Mouse (Mus musculus): ENCODE results near the gene Ubtd1.

Gene Ubtd1

GRCm38 (mm10) chr19:41981595-41981927 is at the start of gene Ubtd1:
Ubtd1 (plus strand) TSS chr19:41981763.
- no peak for DNase-seq

GRCm38 (mm10) chr19:41932686-41933085 is 48.9 kb upstream of the Ubtd1 start:
- DNase-seq: no peak

DNA sequence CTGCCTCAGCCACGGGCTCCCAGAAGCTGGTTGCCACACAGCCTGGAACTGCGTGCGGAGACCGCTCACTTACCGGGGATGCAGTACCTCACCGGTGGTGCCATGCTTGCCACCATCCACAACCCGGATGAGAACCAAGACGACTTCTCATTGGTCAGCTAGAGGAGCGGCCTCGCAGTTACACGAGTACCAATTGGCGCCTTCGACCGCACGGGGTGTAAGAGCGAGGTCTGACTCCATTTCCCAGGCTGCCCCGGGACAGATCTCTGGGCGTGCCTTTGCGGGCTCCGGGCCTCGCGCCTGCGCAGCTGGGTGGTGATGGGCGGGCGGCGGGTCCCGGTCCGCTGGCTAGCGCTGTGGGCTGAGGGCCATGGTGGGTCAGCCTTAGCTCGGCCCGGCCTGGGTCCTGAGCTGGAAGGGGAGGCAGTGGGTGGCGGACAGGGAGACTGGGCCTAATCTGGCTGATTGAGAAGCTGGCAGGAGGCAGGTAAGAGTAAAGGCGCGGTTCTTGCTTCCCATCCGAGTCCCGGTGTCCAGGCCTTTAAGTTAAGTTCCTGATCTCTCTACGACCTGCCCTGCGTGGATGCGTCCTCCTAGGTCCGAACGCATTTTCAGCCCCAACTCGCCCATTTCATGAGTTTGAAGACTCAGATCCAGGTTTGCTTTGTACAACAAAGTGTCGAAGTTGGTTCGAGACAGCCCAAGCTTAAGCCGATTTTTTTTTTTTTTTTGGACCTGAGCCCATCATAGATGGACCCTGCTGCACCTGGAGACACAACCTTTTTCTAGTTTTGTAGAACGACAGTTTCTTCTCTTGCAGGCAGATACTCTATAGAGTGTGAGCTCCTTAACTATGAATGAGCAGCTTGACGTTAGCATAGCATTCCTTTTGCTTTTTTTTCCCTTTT is 48.1 kb upstream of the Ubtd1 start, which contains the start of the genes Exosc1 and Zdhhc16:
TSS of gene Exosc1 (minus strand) at position 245 of the 908 bp plus-strand sequence.
TSS of gene Zdhhc16 (plus strand) at position 302 of the 908 bp plus-strand sequence.
- peak; percentile 99 for DNase-seq

DNA sequence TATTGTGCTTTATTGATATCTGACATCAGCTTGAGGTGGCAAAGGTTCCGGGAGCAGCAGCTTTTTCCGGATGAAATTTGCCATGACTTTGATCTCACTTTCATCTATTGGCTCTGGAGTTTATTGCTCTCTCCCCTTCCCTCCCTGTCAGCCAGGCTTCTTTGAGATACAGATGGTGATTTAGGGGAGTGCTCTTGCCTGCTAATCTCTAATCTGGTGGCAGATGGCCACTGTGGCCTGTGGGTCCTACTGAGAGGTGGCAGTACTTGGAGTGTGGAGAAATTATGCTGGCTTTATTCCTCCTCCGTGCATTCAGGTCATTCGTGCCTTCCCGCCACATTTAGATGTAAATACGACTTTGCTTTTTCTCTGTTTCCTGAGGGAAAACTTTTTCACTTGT is 47.4 kb upstream of the Ubtd1 start:
- DNase-seq: no peak

GRCm38 (mm10) chr19:41935921-41936320 is 45.6 kb upstream of the Ubtd1 start:
- DNase-seq: no peak

DNA sequence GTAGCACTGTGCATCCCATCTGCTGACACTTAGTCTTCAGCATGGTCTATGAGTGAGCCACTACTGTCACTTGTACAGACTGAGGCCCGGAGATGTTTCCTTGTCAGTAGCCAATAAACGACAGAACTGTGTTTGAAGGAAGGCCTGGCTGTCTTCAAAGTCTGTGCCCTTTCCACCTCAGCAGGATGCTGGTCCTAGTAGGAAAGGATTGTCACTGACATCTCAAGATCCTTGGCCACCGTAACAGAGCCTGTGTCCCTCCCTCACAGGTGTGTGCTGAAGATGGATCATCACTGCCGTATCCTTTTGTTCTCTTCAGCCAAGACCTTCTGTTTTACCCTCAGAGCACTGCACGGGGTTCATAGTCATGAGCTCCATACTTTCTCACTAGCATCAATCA is 43.0 kb upstream of the Ubtd1 start:
- no peak for DNase-seq

DNA sequence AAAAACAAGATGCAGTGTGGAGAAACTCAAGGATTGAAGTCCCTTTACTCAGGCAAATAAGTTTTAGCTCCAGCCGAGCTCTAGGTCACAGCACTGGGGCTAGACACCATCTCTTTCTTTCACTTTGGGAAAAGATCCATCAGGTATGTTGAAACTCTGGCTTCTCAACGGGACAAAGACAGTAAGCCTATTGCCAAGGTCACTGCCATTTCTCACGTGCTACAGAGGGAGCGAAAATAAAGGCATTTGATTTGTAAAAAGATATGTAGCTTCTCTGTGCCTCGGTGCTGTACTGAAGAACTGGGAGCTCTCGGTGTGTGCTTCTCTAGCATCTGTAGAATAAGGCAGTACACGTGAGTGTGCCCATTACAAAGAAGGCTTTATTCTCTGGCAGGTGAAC is 37.7 kb upstream of the Ubtd1 start:
- no peak for DNase-seq

DNA sequence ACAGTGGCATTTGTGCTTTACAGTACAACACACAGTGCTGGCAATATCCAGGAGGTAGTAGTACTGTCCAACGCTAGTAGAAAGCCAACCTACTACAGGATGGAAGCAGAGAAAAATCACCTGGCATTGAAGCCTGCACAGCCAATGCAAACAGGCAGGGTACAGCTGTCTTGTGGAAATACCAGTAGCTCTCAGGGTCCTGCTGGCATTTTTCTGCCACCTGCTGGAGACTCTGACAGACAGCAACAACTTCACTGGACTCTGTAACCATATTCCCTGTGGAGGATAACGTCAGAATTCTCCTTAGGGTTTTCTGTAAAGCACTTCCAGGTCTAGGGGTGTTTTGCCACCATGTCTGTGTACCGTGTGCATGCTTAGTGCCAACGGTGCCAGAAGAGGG is 29.3 kb upstream of the Ubtd1 start:
- no peak for DNase-seq

DNA sequence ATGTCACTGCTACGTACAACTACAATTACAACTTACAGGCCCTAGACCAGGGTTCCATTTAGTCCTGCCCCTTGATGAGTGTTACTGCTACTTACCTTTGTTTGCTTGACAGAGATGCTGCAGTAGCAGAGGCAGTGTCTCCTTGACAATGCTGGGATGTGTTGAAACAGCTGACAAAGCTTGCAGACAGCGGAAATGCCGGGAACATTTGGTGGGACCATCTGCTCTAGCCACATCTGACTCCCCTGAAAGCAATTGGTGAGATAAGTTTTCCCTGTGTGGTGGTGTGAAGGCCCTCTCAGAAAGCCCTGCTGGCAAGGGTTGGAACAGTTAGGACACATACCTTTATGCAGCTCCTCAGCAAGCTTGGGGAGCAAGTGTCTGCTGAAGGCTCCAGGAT is 28.0 kb upstream of the Ubtd1 start:
- DNase-seq: no peak

GRCm38 (mm10) chr19:41969618-41970017 is 11.9 kb upstream of the Ubtd1 start:
- no peak for DNase-seq

DNA sequence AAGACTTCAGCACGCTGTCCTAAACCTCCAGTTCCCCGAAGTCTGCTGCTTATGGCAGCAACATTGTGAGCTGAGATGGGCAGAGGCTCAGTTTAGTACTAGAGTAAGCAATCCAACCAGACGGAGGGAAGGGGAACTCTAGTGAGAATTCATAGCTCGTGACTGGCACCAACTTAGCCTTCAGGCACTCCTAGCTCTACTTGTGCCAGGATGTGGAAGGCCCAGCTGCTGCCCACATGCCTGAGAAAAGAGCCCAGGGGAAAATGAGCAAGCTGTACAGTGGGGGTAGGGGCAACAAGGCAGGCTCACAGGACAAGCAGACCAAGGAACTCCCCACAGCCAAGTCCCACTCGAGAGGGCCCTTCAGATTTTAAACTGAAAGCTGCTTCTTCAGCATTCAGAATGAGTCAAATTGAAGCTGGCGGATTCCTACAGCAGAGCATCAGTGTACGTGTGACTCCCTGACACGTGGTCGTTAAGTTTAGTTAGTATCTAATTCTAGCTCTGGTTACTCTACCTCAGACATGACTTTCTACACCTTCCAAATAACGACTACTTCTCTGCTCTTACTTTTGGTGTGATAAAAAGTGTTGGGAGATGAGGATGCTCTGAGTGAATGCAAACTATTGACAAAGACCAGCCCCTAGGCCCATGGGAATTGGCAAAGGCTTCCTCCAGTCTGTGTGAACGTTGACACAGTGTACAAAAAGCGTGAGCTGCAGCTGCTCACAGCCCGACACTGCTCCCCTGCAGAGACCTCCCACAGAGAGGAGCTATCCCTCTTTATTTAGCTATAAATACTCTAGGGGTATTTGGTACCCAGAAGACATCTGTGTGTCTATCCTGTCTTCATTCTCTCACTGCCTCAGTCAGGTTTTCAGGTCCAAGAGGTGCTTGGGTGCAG is 7.4 kb upstream of the Ubtd1 start:
- no peak for DNase-seq

- DNase-seq: no peak
These were observed 1.1 kb upstream of the Ubtd1 start for GRCm38 (mm10) chr19:41980422-41980818.

DNA sequence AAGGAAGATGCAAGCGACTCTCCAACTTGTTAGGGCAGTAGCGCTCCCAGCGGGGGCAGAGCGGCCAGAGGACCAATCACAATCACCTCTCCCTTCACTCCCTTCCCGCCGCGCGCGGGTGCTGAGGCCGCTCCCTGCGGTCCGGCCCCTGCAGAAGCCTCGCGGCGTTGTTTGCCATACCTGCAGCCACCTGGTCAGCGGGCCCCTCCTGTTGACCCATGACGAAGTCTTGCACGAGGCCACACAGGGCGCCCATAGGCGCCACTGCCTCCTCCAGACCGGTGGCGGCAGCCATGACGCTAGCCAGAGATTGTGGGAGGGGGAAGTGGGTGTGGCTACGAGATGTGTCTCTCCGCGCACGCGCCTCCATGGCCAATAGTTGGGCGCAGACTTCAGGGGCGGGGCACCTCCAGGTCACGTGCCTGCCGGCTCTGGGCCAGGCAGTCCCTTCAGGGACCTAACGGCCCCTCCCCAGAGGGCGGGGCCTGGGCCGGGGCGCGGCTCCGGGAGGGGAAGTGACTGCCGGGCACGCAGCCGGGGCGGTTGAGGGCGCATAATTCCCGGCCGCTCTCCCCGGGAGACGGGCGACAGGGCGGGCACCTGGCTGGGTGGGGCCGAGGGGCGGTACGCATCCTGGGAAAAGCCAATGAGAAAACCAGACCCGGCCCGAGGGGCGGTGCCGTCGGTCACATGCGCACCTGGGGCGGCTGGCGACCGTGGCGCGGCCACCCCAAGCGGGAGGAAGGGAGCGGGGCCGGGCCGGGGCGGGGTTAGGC is 556 bp upstream of the Ubtd1 start, which contains the start of gene Mms19:
TSS of gene Mms19 (minus strand) at position 339 of the 776 bp plus-strand sequence.
- peak; percentile 99 for DNase-seq

DNA sequence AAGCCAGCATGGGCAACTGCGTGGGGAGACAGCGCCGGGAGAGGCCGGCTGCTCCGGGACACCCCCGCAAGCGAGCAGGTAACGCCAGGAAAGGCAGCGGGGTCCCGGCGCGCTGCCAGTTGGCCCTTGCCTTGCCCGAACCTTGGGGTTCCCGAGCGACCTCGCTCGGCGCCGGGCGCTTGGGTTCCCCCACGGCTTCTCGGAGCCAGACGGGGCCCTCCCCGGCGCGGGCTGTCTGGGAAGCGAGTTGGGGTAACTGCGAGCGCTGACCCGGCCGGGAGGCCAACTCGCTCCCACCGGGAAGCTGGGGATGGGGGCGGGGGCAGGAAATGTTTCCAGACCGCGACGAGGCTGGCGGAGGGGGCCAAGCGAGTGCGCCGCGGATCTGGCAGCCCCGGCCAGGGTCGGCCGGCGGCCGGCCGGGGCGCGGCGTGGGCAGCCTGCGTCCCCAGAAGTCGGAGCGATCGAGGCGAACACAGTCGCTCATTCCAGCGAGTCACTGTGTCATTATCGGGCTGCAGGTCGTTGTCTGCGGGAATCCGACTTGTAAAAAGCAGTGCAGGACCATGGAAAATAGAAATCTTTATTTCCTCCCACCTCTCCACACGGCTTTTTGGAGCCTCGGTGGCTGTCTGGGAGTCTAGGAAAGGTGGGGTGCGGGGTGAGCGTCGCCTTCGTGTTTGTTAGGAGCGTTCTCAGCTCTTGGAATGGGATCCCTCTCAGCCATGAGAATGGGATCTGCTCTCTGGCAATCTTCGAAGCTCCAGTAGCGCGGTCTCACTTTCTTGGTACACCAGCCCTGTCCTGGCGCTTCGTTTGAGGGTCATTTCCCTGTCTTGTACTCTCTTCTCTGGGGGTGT is 598 bp downstream of the Ubtd1 start:
- DNase-seq: peak; percentile 81

GRCm38 (mm10) chr19:41982791-41983150 is 1.2 kb downstream of the Ubtd1 start:
- peak; percentile 52 for DNase-seq

DNA sequence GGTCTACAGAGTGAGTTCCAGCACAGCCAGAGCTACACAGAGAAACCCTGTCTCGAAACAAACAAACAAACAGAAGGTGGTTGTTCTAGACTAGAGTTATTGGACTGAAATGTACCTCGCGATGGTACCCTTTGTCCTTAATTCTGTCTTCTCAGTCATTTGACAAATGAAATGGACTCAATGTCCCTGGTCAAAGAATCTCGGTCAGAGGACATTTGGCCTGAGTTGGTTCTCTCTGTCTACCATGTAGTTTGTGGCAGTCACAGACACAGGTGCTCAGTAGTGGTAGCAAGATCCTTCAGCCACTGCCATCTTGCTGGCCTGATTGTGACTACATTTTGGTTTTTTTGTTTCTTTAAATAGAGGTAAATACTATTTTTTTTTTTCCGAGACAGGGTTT is 4.4 kb downstream of the Ubtd1 start:
- DNase-seq: no peak

GRCm38 (mm10) chr19:41987206-41987605 is 5.6 kb downstream of the Ubtd1 start:
- DNase-seq: no peak

- no peak for DNase-seq
These were observed 8.2 kb downstream of the Ubtd1 start for GRCm38 (mm10) chr19:41989810-41990209.

- no peak for DNase-seq
These were observed 10.4 kb downstream of the Ubtd1 start for GRCm38 (mm10) chr19:41991926-41992477.

DNA sequence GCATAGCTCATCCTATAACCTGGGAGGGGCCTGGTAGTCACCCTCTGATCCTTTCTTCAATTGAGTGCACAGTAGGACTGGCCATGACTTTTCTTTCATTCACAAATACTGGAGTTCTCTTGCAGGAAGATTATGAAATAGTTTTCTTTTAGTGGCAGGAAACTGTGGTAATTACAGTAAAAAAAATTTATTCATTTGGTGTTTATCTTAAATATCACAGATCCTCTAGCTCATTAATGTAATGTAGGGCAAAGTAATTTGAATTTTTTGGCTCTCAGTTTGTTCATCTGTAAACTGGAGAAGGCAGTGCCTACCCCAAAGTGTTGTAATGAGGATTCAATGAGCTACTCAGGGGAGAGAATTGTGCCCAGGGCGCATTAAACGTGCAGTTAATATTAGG is 11.4 kb downstream of the Ubtd1 start:
- DNase-seq: no peak

DNA sequence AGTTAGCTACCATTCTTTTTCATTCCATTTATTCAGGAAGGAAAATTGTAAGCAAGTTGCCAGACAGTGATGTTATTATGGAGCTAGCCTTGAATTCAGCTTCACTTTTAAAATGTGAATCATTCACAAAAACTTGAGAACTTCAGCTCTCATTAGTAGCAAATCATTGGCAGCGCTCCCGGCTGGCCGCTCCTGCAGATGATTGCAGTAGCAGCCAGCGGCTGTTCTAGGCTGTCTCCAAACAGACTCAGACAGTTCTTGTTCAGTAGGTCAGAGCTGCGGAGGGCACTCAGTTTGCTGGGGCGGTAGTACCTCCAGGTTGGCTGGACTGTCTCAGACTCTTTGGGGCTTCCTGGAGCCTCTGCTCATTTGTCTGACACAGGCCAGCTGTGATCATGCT is 11.9 kb downstream of the Ubtd1 start:
- no peak for DNase-seq

DNA sequence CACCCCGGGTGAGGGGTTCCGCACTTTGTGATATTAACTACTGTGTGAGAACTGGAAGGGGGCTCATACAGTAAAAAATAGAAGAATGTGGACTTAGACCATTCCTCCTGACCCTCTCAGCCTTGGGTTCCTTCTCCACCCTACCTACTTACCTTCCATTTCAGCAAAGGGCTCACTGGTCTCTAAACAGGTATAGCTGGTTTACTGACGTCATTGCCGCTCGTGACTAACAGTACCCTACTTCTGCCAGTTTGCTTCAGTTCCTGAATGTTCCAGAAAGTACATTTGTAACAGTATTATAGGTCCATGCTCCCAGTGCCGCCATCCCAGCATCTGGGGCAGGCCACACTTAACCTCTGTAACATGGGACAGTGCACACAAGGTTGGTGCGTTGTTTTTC is 12.5 kb downstream of the Ubtd1 start:
- DNase-seq: no peak

Data from cerebellum, adult 9-10 months (tissue).